In genomic region chr6:43198094-43198493, GRCm38 (mm10) we compare ENCODE assay signal across 38 mouse cellular contexts. TPM values are rescaled to one million over a fixed set of nuclear protein-coding genes. Genes with fewer than 3 reads are reported as not detected.
"Had no signal": no experiment of that assay in that cellular context is flagged by ENCODE, and none has a peak within 500 bp of the region (broad histone marks: within the 10 kb centered on the region; RNA-seq: fewer than 3 reads in every experiment).

No protein-coding gene starts in this region.

- H3K27me3 ChIP-seq: heart, embryonic 13.5 days; heart, embryonic 15.5 days; hindbrain, embryonic 13.5 days; hindbrain, embryonic 15.5 days; intestine, embryonic 15.5 days; limb, embryonic 13.5 days; limb, embryonic 15.5 days had no signal

- H3K27ac ChIP-seq: gastrocnemius, adult 2 months; heart, adult 2 months; heart, embryonic 13.5 days; heart, embryonic 15.5 days; hindbrain, embryonic 13.5 days; hindbrain, embryonic 15.5 days; hindbrain, postnatal 0 days; intestine, embryonic 15.5 days; layer of hippocampus, adult 2 months; limb, embryonic 13.5 days; limb, embryonic 15.5 days had no signal

- DNase-seq: gastrocnemius, adult 2 months; gastrocnemius, postnatal 14 days; gastrocnemius, postnatal 36 days; heart, adult 11 months; heart, adult 2 months; heart, postnatal 14 days; heart, postnatal 36 days; kidney, adult 18-20 months; kidney, adult 8-10 months; kidney, postnatal 10 days; kidney, postnatal 25 days; kidney, postnatal 4 days; left cerebral cortex, postnatal 4 days had no signal

- H3K4me1 ChIP-seq: heart, embryonic 13.5 days; heart, embryonic 15.5 days; hindbrain, embryonic 13.5 days; hindbrain, embryonic 15.5 days; intestine, embryonic 15.5 days; limb, embryonic 13.5 days; limb, embryonic 15.5 days had no signal

- H3K36me3 ChIP-seq: heart, embryonic 13.5 days; heart, embryonic 15.5 days; hindbrain, embryonic 13.5 days; hindbrain, embryonic 15.5 days; intestine, embryonic 15.5 days; limb, embryonic 13.5 days; limb, embryonic 15.5 days had no signal

- H3K9me3 ChIP-seq: heart, embryonic 13.5 days; heart, embryonic 15.5 days; hindbrain, embryonic 13.5 days; hindbrain, embryonic 15.5 days; intestine, embryonic 15.5 days; limb, embryonic 13.5 days; limb, embryonic 15.5 days had no signal

- H3K4me3 ChIP-seq: gastrocnemius, adult 2 months; heart, adult 2 months; heart, embryonic 13.5 days; heart, embryonic 15.5 days; hindbrain, embryonic 13.5 days; hindbrain, embryonic 15.5 days; intestine, embryonic 15.5 days; layer of hippocampus, adult 2 months; limb, embryonic 13.5 days; limb, embryonic 15.5 days had no signal

- ATAC-seq: hindbrain, postnatal 0 days; intestine, embryonic 15.5 days; intestine, postnatal 0 days had no signal

- H3K4me2 ChIP-seq: heart, embryonic 11.5 days; heart, embryonic 13.5 days; heart, embryonic 15.5 days; hindbrain, embryonic 13.5 days; hindbrain, embryonic 15.5 days; intestine, embryonic 15.5 days; limb, embryonic 13.5 days; limb, embryonic 15.5 days had no signal

- H3K9ac ChIP-seq: heart, embryonic 13.5 days; heart, embryonic 15.5 days; hindbrain, embryonic 13.5 days; hindbrain, embryonic 15.5 days; intestine, embryonic 15.5 days; limb, embryonic 13.5 days; limb, embryonic 15.5 days had no signal

RNA-seq across cellular contexts. Expression of gene Olfr435, which starts 1.1 kb away (rescaled TPM):
- total RNA-seq: gastrocnemius, adult 2 months; gastrocnemius, postnatal 14 days; gastrocnemius, postnatal 36 days; heart, adult 2 months; heart, postnatal 14 days; heart, postnatal 36 days; hematopoietic stem cell, adult 5-6 weeks; hindbrain, postnatal 0 days; layer of hippocampus, adult 2 months; layer of hippocampus, postnatal 10 days; layer of hippocampus, postnatal 25 days; left cerebral cortex, adult 8-10 months; left cerebral cortex, postnatal 10 days; left cerebral cortex, postnatal 25 days; left cerebral cortex, postnatal 4 days; liver, adult 2 months had no signal
- polyA plus RNA-seq: frontal cortex, adult 2 months; gonadal fat pad, adult 2 months; heart, adult 2 months; heart, embryonic 11.5 days; heart, embryonic 13.5 days; heart, embryonic 15.5 days; heart, postnatal 0 days; hindbrain, embryonic 11.5 days; hindbrain, embryonic 13.5 days; hindbrain, embryonic 15.5 days; hindbrain, postnatal 0 days; intestine, embryonic 15.5 days; intestine, postnatal 0 days; kidney, embryonic 14.5 days; kidney, embryonic 16.5 days; limb, embryonic 11.5 days; limb, embryonic 13.5 days; limb, embryonic 15.5 days; liver, adult 2 months had no signal

RNA-seq across cellular contexts. Expression of gene Olfr434, which starts 14.7 kb away (rescaled TPM):
- total RNA-seq: gastrocnemius, adult 2 months; gastrocnemius, postnatal 14 days; gastrocnemius, postnatal 36 days; heart, adult 2 months; heart, postnatal 14 days; heart, postnatal 36 days; hematopoietic stem cell, adult 5-6 weeks; hindbrain, postnatal 0 days; layer of hippocampus, adult 2 months; layer of hippocampus, postnatal 10 days; layer of hippocampus, postnatal 25 days; left cerebral cortex, adult 8-10 months; left cerebral cortex, postnatal 10 days; left cerebral cortex, postnatal 25 days; left cerebral cortex, postnatal 4 days; liver, adult 2 months had no signal
- polyA plus RNA-seq: frontal cortex, adult 2 months; gonadal fat pad, adult 2 months; heart, adult 2 months; heart, embryonic 11.5 days; heart, embryonic 13.5 days; heart, embryonic 15.5 days; heart, postnatal 0 days; hindbrain, embryonic 11.5 days; hindbrain, embryonic 13.5 days; hindbrain, embryonic 15.5 days; hindbrain, postnatal 0 days; intestine, embryonic 15.5 days; intestine, postnatal 0 days; kidney, embryonic 14.5 days; kidney, embryonic 16.5 days; limb, embryonic 11.5 days; limb, embryonic 13.5 days; limb, embryonic 15.5 days; liver, adult 2 months had no signal

RNA-seq across cellular contexts. Expression of gene Olfr13, which starts 26.2 kb away (rescaled TPM):
- total RNA-seq: gastrocnemius, adult 2 months; gastrocnemius, postnatal 14 days; gastrocnemius, postnatal 36 days; heart, adult 2 months; heart, postnatal 14 days; heart, postnatal 36 days; hematopoietic stem cell, adult 5-6 weeks; layer of hippocampus, adult 2 months; layer of hippocampus, postnatal 10 days; layer of hippocampus, postnatal 25 days; left cerebral cortex, adult 8-10 months; left cerebral cortex, postnatal 10 days; left cerebral cortex, postnatal 25 days; left cerebral cortex, postnatal 4 days; liver, adult 2 months had no signal
- polyA plus RNA-seq: gonadal fat pad, adult 2 months; heart, adult 2 months; heart, embryonic 11.5 days; heart, embryonic 13.5 days; heart, embryonic 15.5 days; heart, postnatal 0 days; hindbrain, embryonic 11.5 days; hindbrain, embryonic 13.5 days; hindbrain, embryonic 15.5 days; hindbrain, postnatal 0 days; intestine, embryonic 15.5 days; intestine, postnatal 0 days; kidney, embryonic 14.5 days; kidney, embryonic 16.5 days; limb, embryonic 11.5 days; limb, embryonic 13.5 days; limb, embryonic 15.5 days; liver, adult 2 months had no signal

RNA-seq across cellular contexts. Expression of gene Olfr47, which starts 33.2 kb away (rescaled TPM):
- total RNA-seq: gastrocnemius, adult 2 months; gastrocnemius, postnatal 14 days; gastrocnemius, postnatal 36 days; heart, adult 2 months; heart, postnatal 14 days; heart, postnatal 36 days; hematopoietic stem cell, adult 5-6 weeks; hindbrain, postnatal 0 days; layer of hippocampus, adult 2 months; layer of hippocampus, postnatal 10 days; layer of hippocampus, postnatal 25 days; left cerebral cortex, adult 8-10 months; left cerebral cortex, postnatal 10 days; left cerebral cortex, postnatal 25 days; left cerebral cortex, postnatal 4 days; liver, adult 2 months had no signal
- polyA plus RNA-seq: frontal cortex, adult 2 months; gonadal fat pad, adult 2 months; heart, adult 2 months; heart, embryonic 11.5 days; heart, embryonic 13.5 days; heart, embryonic 15.5 days; heart, postnatal 0 days; hindbrain, embryonic 11.5 days; hindbrain, embryonic 13.5 days; hindbrain, embryonic 15.5 days; hindbrain, postnatal 0 days; intestine, embryonic 15.5 days; intestine, postnatal 0 days; kidney, embryonic 14.5 days; kidney, embryonic 16.5 days; limb, embryonic 11.5 days; limb, embryonic 13.5 days; limb, embryonic 15.5 days; liver, adult 2 months had no signal

RNA-seq across cellular contexts. Expression of gene Olfr437, which starts 35.0 kb away (rescaled TPM):
- total RNA-seq: gastrocnemius, adult 2 months; gastrocnemius, postnatal 14 days; gastrocnemius, postnatal 36 days; heart, adult 2 months; heart, postnatal 14 days; heart, postnatal 36 days; hematopoietic stem cell, adult 5-6 weeks; hindbrain, postnatal 0 days; layer of hippocampus, adult 2 months; layer of hippocampus, postnatal 10 days; layer of hippocampus, postnatal 25 days; left cerebral cortex, adult 8-10 months; left cerebral cortex, postnatal 10 days; left cerebral cortex, postnatal 25 days; left cerebral cortex, postnatal 4 days; liver, adult 2 months had no signal
- polyA plus RNA-seq: frontal cortex, adult 2 months; gonadal fat pad, adult 2 months; heart, adult 2 months; heart, embryonic 11.5 days; heart, embryonic 13.5 days; heart, embryonic 15.5 days; heart, postnatal 0 days; hindbrain, embryonic 11.5 days; hindbrain, embryonic 13.5 days; hindbrain, embryonic 15.5 days; hindbrain, postnatal 0 days; intestine, embryonic 15.5 days; intestine, postnatal 0 days; kidney, embryonic 14.5 days; kidney, embryonic 16.5 days; limb, embryonic 11.5 days; limb, embryonic 13.5 days; limb, embryonic 15.5 days; liver, adult 2 months had no signal
